Mouse (Mus musculus): ENCODE results near the gene Hist1h2ac. TPM values are rescaled to one million over a fixed set of nuclear protein-coding genes. Genes with fewer than 3 reads are reported as not detected.

Hist1h2ac gene
- polyA plus RNA-seq (2015; fragmentation: Nextera tagmentation; extraction: Ambion mirVana) = 0.75 and 1.1 TPM in 2 replicates

DNA sequence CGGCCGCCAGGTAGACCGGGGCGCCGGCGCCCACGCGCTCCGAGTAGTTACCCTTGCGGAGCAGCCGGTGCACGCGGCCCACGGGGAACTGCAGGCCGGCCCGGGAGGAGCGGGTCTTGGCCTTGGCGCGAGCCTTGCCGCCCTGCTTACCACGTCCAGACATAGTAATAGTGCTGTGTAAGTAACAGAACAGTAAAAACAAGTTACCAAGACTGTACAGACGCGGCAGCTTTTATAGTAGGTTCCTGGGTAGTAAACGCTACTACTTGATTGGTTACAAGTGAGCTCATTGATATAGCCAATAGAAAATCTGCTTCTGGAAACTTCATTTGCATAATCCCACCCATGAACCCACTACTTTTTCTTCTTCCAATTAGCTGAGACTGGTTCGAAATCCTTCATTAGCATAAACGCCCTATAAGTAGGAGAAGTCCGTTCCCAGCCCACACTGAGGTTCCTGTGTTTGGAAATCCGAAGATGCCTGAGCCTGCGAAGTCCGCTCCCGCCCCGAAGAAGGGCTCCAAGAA is at the start of gene Hist1h2ac, which contains the start of gene Hist1h2bc:
Gene Hist1h2ac, minus strand, starts transcription at position 194 of the 527 bp plus-strand sequence.
Gene Hist1h2bc, plus strand, starts transcription at position 445 of the 527 bp plus-strand sequence.
- peak within 1 kb of the TSS; percentile 82 for H3K9ac ChIP-seq (ENCODE audit: low read depth, low read length)
- H3K27me3 ChIP-seq (ENCODE audit: insufficient read depth, low read length) = no peaks in the 10 kb centered on the region
- WGBS = 0% methylated on average over 32 of the region's 32 CpGs
- TF ChIP-seq CTCF (IDR thresholded peaks at IDR 0.05; ENCODE audit: low read depth) = no peak
- peak within 1 kb of the TSS; percentile 39 for H3K4me3 ChIP-seq (replicated peaks; ENCODE audit: low read depth, low read length)
- ATAC-seq (replicated peaks; ENCODE audit: low FRiP score, low read depth) = peak; percentile 96
- no peaks in the 10 kb centered on the region for H3K36me3 ChIP-seq (ENCODE audit: insufficient read depth, low read length)
- H3K9me3 ChIP-seq (replicated peaks; ENCODE audit: low read length) = no peaks in the 10 kb centered on the region
- 0 out of 2 replicates have a peak, but pooled peaks cover 5% of the 10 kb centered on the region for H3K4me1 ChIP-seq (replicated peaks; ENCODE audit: insufficient read depth, low read length)
- peak within 1 kb of the TSS; percentile 63 for H3K4me2 ChIP-seq (ENCODE audit: low read length)
- H3K27ac ChIP-seq = peak within 1 kb of the TSS; percentile 98
- peak; percentile 100 for DNase-seq (ENCODE audit: low spot score)

DNA sequence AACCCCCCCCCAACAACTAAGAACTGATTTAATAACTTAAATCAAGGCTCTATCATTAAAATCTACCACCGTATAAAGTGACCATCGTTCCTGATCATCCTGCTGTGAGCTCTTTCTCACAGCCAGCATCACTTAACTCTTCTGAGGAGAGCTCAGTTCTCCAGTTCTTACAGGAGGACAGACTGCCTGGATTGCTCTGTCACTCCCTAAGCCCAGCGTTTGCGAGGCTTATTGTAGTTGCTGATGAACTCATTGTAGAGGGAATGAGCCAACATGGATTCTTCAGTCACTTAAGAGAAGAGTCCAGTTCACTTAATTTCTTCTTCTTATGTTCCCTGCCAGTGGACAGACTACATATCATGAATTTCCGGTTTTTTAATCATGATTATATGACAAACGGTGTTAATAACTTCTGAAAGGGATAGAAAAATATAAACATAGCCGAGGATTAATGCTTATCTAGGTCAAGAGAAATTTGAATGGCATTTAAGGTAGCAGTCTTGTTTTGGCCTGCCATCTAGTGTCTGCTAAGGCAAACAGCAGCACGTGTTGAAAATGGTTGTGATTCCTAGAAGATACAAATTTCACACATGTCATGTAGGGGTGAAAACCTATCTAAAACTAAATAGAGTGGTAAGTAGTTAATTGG is 48.5 kb upstream of the Hist1h2ac start:
- DNase-seq (ENCODE audit: low spot score) = peak; percentile 85
- WGBS = 21% methylated on average over 8 of the region's 8 CpGs
- no peak for ATAC-seq (replicated peaks; ENCODE audit: low FRiP score, low read depth)

DNA sequence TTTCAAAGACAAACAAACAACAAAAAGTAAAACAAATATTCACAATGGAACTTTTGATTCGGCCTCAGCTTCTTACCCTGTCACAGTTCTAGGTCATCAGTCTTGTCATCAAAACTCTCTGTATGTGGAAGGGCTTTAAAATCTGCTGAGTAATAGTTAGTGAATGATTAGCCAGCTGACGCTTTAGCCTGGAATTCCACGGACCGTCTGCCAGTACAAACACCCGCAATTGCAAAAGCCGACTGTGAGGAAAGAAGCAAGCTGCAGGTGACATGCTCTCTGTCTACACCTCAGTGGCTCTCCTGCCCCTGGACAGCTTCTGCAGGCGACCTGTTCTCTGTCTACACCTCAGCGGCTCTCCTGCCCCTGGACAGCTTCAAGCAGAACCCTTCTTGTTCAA is 46.7 kb upstream of the Hist1h2ac start:
- H3K27ac ChIP-seq = no peak overlapping the region
- no peaks in the 10 kb centered on the region for H3K9me3 ChIP-seq (replicated peaks; ENCODE audit: low read length)
- H3K27me3 ChIP-seq (ENCODE audit: insufficient read depth, low read length) = no peaks in the 10 kb centered on the region
- H3K4me2 ChIP-seq (ENCODE audit: low read length) = no peak overlapping the region
- no peak for TF ChIP-seq CTCF (IDR thresholded peaks at IDR 0.05; ENCODE audit: low read depth)
- 22% methylated on average over 8 of the region's 8 CpGs for WGBS
- no peak overlapping the region for H3K4me3 ChIP-seq (replicated peaks; ENCODE audit: low read depth, low read length)
- H3K4me1 ChIP-seq (replicated peaks; ENCODE audit: insufficient read depth, low read length) = no peaks in the 10 kb centered on the region
- no peak overlapping the region for H3K9ac ChIP-seq (ENCODE audit: low read depth, low read length)
- ATAC-seq (replicated peaks; ENCODE audit: low FRiP score, low read depth) = peak; percentile 79
- no peaks in the 10 kb centered on the region for H3K36me3 ChIP-seq (ENCODE audit: insufficient read depth, low read length)
- peak; percentile 73 for DNase-seq (ENCODE audit: low spot score)

More for the DNA sequence above, 48.5 kb upstream of the Hist1h2ac start:
- TF ChIP-seq CTCF (IDR thresholded peaks at IDR 0.05; ENCODE audit: low read depth) = peak; percentile 94
- H3K4me3 ChIP-seq (replicated peaks; ENCODE audit: low read depth, low read length) = no peak overlapping the region
- H3K4me1 ChIP-seq (replicated peaks; ENCODE audit: insufficient read depth, low read length) = no peaks in the 10 kb centered on the region
- no peak overlapping the region for H3K4me2 ChIP-seq (ENCODE audit: low read length)
- H3K36me3 ChIP-seq (ENCODE audit: insufficient read depth, low read length) = no peaks in the 10 kb centered on the region
- no peaks in the 10 kb centered on the region for H3K27me3 ChIP-seq (ENCODE audit: insufficient read depth, low read length)
- no peak overlapping the region for H3K27ac ChIP-seq
- no peaks in the 10 kb centered on the region for H3K9me3 ChIP-seq (replicated peaks; ENCODE audit: low read length)
- H3K9ac ChIP-seq (ENCODE audit: low read depth, low read length) = no peak overlapping the region

DNA sequence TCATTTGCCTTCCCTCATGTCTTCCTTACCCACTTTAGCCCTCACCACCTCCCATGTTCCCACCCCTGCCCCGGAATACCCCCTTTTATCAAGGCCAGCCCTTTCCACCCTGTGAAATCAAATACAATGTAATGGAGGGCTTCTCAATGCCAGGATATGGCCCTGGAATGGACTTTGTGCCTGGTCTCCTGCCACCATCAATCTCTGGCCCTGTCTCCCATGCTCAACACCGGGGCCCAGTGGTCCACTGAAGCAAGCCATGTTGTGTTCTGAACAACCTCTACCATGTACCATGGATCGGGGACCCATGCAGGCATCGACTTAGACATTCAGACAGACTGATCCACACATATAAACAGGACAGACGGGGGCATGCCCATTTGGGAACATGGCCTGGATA is 46.0 kb upstream of the Hist1h2ac start:
- Histone ChIP-seq H3K9me3 (replicated peaks; ENCODE audit: low read length) (no peaks in the 10 kb centered on the region), H3K27me3 (ENCODE audit: insufficient read depth, low read length) (no peaks in the 10 kb centered on the region), H3K9ac (ENCODE audit: low read depth, low read length) (no peak overlapping the region), H3K36me3 (ENCODE audit: insufficient read depth, low read length) (no peaks in the 10 kb centered on the region), H3K27ac (no peak overlapping the region), H3K4me3 (replicated peaks; ENCODE audit: low read depth, low read length) (no peak overlapping the region), H3K4me1 (replicated peaks; ENCODE audit: insufficient read depth, low read length) (no peaks in the 10 kb centered on the region), H3K4me2 (ENCODE audit: low read length) (no peak overlapping the region)
- ATAC-seq (replicated peaks; ENCODE audit: low FRiP score, low read depth) = no peak
- 95% methylated on average over 5 of the region's 5 CpGs for whole genome bisulfite sequencing
- no peak for TF ChIP-seq CTCF (IDR thresholded peaks at IDR 0.05; ENCODE audit: low read depth)
- DNase-seq (ENCODE audit: low spot score) = no peak

DNA sequence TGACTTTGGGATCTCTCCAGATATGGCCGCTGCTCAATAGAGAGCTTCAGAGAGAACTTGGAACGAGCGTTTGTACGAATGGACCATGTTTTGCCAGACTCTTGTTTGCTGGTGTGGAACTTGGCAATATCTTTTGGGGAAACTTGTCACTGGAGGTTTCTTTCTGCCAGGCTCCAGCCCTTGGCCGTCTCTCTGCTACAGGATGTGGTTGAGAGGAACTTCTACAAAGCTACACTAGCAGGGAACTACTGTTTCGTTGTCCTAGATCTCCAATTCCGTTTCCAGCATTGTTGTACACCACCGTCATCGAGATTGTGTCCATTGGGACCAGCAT is 45.4 kb upstream of the Hist1h2ac start:
- Histone ChIP-seq H3K27me3 (ENCODE audit: insufficient read depth, low read length) (no peaks in the 10 kb centered on the region), H3K9ac (ENCODE audit: low read depth, low read length) (no peak overlapping the region), H3K27ac (no peak overlapping the region), H3K9me3 (replicated peaks; ENCODE audit: low read length) (no peaks in the 10 kb centered on the region), H3K4me1 (replicated peaks; ENCODE audit: insufficient read depth, low read length) (no peaks in the 10 kb centered on the region), H3K36me3 (ENCODE audit: insufficient read depth, low read length) (no peaks in the 10 kb centered on the region), H3K4me2 (ENCODE audit: low read length) (no peak overlapping the region), H3K4me3 (replicated peaks; ENCODE audit: low read depth, low read length) (no peak overlapping the region)
- 91% methylated on average over 9 of the region's 9 CpGs for WGBS
- no peak for TF ChIP-seq CTCF (IDR thresholded peaks at IDR 0.05; ENCODE audit: low read depth)
- ATAC-seq (replicated peaks; ENCODE audit: low FRiP score, low read depth) = no peak
- DNase-seq (ENCODE audit: low spot score) = no peak

- Histone ChIP-seq H3K4me1 (replicated peaks; ENCODE audit: insufficient read depth, low read length) (no peaks in the 10 kb centered on the region), H3K27me3 (ENCODE audit: insufficient read depth, low read length) (no peaks in the 10 kb centered on the region), H3K4me2 (ENCODE audit: low read length) (no peak overlapping the region), H3K9me3 (replicated peaks; ENCODE audit: low read length) (no peaks in the 10 kb centered on the region), H3K27ac (no peak overlapping the region), H3K4me3 (replicated peaks; ENCODE audit: low read depth, low read length) (no peak overlapping the region), H3K9ac (ENCODE audit: low read depth, low read length) (no peak overlapping the region), H3K36me3 (ENCODE audit: insufficient read depth, low read length) (no peaks in the 10 kb centered on the region)
- no peak for DNase-seq (ENCODE audit: low spot score)
- TF ChIP-seq CTCF (IDR thresholded peaks at IDR 0.05; ENCODE audit: low read depth) = no peak
- 92% methylated on average over 18 of the region's 18 CpGs for WGBS
- ATAC-seq (replicated peaks; ENCODE audit: low FRiP score, low read depth) = no peak
Measured at GRCm38 (mm10) chr13:23728472-23729191, 44.9 kb upstream of the Hist1h2ac start.

Measured in kidney, postnatal 0 days (tissue).